Mouse (Mus musculus): ENCODE measurements around the gene Trmo.
A peak's percentile ranks its signal among the peaks of the same experiment; 100 is the strongest.

Gene Trmo

DNA sequence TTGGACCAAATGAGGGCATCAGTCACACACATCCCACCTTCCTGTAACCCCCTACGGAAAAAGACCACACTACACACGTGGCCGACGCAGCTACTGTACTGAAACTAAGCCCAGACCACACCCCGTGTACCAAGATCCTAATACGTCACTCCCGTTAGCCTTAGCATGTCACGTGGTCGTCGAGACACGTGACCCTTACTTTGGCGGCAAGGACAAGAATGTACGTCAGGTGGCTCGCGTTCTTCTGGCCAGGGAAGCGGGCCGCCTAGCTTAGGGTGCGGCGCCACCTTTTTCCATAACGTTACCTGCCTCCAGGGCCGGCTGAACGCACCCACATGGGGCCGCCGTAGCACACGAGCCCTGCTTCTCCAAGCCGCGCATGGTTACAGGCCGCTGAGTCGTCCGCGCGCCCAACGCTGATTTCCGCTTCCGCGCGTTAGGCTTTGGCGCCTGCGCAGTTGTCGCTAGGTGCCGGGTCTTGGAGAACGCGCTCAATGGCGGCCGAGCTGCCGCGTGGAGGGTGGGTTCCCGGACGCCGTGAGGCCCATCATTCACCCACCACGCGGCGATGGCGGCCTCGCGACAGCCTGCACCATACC lies at the start of gene Trmo:
Gene Trmo (minus strand): TSS at position 425 of the 599 bp plus-strand sequence.
- DNase-seq (ENCODE audit: low read depth, low spot score), result peak; percentile 99

DNA sequence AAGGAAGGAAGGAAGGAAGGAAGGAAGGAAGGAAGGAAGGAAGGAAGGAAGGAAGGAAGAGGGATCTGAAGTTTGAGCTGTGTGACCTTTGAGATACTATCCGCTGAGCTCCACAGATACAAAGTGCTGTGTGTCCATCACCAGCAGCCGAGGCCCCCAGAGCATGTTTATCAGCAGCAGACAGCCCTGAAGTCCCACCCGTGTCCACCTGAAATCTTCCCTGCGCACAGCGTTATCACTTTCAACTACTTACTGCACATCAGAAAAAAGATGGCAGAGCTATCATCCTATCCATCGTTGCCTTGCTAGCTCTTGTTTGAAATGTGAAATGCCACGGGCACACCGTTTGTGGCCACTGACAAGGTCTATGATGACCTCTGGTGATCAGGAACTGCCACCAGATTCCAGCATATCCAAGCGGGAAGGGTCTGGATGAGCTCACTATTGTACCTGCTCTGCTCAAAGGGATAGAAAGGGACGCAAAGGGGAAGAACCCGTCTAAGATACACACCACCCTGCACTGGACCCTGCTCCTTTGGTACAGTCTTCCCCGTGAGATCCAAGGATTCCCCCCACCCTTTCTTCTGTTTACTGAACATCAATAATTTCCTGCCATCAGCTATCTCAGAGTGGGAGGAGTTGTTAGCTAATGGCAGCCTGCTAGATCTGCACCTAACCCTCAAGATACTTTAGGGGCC lies 43.3 kb upstream of the Trmo start:
- no peak for DNase-seq (ENCODE audit: low read depth, low spot score)

DNA sequence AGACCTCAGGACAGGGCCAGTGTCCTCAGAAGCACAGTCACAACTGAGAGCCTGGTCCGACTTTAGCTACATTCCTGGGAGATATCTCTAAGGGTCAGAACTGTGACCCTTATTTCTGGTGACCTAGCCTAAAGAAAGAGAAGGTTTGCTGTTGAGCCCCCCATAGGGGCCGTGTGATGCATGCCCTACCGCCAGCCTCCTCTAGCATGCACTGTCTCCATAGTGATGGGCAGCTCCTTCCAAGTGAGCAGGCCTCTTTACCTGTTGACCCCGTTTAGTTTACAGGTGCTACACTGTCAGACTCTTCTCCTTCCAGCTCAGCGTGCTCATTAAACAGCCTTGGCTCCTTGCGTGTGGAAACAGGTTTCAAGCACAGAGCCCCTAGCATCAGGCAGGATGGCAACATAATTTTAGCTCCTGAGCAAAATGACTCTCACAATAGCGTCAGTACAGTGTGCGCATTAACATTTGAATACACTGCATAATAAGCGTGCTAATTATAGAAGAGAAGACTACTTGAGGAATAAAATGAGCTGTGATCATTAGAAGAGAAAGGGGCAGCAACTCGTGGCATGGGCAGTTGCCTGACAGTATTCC lies 39.8 kb upstream of the Trmo start:
- DNase-seq (ENCODE audit: low read depth, low spot score), result no peak

DNA sequence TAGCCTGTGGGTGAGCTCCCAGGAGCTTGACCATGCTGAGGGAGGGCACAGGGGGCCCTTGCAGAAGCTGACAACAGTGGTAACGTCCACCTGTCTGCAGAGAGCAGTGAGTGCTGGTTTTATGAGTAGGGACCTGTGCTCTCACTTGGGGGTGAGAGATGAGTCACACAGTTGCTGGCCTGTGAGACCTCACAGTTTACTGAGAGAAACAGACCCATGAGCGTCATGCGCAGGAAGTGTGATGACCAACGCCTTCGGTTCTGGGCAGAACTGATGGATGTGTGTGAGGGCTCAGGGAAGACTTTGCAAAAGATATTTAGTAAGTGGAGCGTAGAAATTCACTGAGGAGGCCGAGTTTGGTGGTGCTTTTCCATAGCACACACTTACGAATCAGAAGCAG lies 33.4 kb upstream of the Trmo start:
- DNase-seq (ENCODE audit: low read depth, low spot score), result no peak

DNA sequence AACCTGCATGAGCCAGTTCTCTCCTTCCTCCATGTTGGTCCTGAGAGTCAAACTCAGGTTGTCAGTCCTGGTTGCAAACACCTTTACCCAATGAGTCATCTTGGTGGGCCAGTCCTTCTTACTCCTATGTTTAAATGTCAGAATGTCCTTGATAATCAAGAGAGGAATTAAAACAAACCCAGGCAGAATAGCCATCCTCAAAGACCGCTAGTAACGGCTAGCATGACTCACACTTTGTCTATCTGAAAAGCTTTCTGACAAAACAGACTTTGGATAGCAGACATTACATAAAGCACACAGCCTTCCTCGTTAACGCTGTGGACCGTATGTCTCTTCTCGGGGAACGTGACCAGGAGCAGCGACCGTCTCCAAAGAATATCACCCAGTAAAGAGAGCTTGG lies 29.6 kb upstream of the Trmo start:
- no peak for DNase-seq (ENCODE audit: low read depth, low spot score)

DNA sequence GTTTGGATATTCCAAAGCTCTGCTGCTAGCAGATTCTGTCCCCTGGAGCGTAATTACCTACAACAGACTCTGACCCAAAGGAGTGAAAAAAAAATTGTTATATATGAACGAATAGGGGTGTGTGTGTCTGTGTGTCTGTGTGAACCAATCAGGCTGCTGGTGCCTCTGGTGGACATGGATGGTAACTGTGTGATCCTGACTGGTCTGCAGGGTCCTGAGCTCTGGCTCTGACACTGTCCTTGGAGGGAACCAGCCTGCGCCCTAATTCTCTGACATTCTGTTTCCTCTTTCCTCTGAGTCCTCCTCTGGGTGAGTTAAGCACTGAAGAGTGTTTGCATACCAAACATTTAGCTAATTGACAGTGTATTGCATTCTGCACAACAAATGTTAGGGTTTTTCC lies 28.3 kb upstream of the Trmo start:
- DNase-seq (ENCODE audit: low read depth, low spot score), result no peak

DNA sequence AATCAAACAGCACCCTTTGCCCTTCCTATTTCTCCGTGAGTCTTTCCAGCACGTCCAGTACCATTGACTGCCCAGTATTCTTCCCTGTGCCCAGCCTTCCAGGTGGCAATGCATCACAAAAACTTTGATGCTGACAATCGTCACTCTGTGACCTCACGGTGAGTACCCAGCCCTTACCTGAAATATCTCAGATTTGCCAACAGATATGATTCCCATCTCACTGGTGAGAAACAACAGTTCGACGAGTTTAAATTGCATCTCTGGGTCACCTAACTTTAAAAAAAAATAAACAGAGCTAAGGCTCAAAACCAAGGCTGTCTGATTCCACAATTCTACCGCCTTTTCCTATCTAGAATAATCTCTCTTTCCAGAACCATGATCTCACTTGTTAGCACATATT lies 24.2 kb upstream of the Trmo start, which contains the start of gene Hemgn:
Gene Hemgn (minus strand): TSS at position 101 of the 400 bp plus-strand sequence.
- DNase-seq (ENCODE audit: low read depth, low spot score), result no peak

DNA sequence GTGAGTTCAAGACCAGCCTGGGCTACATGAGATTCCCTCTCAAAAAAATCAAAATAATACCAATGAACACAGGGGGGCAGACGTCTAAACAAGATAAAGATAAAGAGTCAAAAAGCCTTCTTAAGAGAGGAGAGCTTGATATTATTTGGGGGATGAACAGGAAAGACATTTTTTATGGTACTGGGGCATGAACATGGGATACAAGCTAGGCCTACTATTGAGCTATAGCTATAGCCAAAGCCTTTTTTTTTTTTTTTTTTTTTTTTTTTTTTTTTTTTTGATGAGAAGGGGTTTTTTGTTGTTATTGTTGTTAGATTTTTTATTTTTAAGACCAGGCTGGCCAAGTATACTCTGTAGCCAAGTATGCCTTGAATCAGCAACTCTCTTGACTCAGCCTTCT lies 22.9 kb upstream of the Trmo start:
- DNase-seq (ENCODE audit: low read depth, low spot score), result no peak

DNA sequence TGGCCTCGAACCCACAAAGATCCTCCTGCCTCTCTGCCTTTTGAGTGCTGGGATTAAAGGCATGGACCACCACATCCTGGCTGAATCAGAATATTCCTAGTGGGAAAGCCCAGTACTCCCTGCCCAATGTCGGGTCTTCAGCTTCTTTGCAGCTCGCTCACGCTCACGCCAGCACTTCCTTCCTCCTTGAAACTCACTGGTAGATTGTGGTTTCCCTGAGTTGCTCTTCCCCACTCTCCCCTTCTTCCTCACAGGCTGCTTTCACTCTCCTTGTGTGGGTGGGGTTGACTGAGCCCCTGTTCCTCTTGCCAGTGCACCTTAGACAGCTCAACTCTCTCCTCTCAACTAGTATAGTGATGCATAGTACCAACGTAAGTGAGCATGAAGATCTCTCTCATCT lies 22.3 kb upstream of the Trmo start:
- no peak for DNase-seq (ENCODE audit: low read depth, low spot score)

DNA sequence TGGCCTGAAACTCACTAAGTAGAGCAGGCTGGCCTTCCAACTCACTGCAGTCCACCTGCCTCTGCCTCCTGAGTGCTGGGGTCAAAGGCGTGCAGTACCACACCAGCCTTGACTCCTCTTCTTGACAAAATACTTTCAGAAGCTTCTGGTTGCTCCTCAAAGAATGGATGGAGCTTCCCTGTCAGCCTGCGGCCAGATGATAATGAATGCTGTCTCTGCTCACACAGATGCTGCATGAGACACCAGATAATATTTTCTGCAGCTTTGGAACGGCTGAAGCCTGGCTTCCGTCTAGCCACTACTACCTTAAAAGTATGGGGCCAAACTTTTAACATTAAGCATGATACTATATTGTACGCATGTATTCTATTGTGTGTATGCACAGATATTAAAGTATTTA lies 21.4 kb upstream of the Trmo start:
- no peak for DNase-seq (ENCODE audit: low read depth, low spot score)

DNA sequence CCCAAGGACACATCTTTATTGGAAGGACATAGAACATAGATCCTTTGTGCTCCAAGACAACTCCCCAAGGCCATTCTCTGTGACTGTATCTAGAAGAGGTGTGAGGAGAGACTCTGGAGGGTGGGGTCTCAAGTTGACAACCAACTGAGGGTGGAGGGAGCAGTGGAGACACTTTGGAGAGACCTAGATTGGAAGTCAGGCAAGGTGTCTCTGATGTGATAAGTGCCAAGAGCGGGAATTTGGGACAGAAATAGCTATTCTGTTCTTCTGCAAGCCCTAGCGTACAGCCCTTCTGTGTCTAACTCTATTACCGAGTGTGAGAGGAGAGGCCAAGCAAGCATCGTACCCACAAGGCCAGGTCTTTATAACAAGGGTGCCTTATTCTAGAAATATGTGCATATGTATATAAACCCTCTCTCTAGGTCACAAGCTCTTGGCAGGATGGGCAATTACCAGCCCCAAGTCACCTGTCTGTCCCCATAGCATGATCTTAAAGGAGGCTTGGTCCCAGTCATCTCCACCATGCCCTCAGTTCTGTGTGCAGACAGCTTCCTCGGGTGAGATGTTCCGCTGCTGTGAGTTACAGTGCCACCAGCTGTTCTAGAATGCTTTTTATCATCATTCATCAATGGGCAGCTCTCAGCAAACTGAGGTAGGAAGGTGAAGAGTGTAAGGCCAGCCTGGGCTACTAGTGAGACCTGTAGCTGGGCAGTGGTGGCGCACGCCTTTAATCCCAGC lies 17.9 kb upstream of the Trmo start:
- no peak for DNase-seq (ENCODE audit: low read depth, low spot score)

DNA sequence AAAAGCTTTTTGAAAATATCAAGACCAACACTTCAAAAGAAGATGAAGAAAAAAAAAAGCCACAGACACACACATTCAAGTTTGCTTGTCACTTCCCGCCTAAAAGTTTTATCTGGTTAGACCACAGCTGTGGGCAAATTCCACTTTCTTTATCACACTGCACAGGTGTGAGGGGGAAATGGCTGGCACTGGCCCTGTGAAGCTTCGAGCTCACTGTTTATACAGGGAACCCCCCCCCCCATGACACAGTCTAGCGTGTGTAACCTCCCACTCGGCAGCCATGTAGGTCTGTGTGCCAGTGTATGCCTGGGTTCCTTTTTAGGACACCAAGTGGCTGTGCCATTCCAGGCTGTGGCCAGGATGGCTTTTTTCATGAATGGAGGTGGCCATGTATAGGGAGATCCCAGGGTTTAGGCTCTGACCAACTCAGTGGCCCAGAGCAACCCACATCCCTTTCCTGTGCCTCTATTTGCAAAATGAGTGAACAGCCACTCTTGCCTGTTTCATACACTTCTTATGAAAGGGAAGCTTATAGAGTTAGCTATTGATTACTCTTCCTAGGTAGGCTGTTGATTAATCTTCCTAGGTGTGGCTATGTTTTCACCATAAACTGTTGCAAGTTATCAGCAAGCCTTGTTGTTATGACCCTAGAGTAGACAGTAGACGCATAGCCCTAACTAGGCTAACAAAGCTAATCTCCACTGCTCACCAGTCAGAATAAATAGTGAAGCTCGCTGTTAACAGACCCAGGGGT lies 15.0 kb upstream of the Trmo start:
- DNase-seq (ENCODE audit: low read depth, low spot score), result no peak

DNA sequence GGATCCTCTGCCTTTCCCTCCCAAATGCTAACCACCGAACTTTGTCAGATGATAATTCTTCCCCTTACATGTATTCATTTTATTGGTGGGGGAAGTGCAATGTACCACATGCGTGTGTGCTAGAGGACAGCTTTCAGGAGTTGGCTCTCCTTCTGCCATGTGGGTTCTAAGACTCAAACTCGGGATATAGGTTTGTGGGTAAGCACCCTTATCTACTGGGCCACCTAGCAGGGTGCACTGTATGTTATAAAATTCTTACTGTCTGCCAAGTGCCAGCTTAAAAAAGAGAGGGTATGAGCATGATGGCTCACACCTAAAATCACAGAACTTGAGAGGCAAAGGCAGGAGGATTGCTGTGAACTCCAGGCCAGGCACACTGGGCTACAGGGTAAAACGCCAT lies 9.6 kb upstream of the Trmo start:
- no peak for DNase-seq (ENCODE audit: low read depth, low spot score)

DNA sequence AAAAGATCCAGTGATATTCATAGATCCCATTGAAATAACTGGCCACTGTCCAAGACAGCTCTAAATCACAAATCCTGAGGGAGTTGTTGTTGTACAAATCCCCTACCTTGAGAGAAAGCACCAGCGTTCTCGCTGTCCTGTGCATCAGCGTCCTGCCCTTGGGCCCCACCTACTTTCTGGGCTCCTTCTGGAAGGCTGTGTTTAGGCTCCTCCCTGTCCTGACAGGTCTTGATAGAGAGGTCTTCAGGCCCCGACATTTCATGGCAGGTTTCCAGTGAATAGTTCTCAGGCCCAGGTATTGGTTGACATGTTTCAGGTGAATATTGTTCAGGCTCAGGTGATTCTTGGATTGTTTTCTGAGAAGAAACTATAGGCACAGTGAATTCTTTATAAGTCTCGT lies 6.5 kb upstream of the Trmo start:
- no peak for DNase-seq (ENCODE audit: low read depth, low spot score)

DNA sequence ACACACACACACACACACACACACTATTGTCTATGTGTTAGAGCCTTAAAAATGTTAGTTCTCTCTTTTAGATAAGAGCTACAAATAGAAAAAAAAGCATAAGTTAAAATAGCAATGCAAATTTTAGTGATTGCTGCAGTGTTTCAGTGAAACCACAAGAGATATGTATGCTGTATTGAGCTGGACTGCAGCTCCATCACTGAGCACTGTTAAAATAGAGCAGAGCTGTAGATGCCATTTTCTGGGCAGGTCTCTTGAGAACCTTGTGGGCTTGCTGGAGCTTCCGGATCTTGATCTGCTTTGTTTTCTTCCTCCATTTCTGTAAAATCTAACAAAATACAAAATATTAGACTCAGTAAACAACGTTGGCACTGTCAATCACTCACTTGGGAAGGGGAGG lies 5.2 kb upstream of the Trmo start:
- no peak for DNase-seq (ENCODE audit: low read depth, low spot score)

DNA sequence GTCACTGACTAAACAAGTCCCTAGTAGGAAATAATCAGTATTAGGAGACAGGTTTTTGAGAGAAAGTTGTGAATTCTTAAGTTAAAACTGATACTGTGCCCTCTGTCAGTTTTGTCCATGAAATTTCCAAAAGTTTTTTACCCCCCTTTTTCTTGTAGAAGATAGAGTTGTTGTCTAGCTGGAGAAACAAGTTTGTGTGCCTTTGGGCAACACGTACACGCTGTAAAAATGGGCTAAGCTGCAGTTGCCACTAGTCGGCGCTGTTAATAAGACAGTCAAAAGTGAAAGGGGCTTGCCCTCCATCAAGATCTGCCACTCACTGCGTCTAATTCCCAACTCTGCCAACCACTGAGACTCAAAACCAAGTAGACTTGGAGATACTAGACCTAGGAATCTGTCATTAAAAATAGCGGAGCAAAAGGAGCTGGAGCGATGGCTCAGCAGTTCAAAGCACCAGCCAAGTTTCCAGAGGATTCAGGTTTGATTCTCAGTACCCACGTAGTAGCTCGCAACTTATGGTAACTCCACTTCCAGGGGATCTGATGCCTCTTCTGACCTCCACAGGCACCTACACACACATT lies 1.2 kb upstream of the Trmo start:
- peak; percentile 89 for DNase-seq (ENCODE audit: low read depth, low spot score)

DNA sequence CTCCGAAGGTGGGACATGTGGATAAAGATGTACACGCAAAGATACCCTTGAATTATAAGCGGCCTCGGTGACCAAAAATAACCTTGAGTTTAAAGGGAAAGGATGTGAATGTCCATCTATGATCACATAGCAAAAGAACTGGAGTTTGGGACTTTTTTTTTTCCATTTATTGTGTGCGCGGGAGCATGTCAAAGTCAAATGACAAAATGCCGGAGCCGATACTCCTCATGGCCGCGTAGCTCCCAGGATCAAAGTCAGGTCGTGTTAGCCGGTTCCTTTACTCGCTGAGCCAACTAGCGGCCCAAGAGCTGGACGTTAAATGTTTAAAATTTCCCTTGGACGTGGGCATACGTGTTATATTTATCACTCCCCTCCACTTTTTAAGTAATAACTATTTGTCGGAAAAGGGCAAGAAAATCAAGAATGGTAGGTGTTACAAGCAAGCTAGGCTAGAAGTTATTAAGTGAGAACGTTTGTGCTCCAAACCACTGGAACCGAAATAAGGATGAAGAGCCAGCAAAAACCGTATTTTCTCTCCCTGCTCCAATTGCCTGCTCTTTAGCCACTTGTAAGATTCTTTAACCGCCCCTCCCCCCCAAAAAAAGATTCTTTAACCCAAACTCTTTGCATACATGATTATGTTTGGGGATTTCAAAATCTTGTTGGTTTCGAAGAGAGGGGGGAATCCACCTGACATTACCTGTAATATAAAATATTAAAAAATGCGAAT lies 540 bp upstream of the Trmo start:
- DNase-seq (ENCODE audit: low read depth, low spot score), result peak; percentile 59

DNA sequence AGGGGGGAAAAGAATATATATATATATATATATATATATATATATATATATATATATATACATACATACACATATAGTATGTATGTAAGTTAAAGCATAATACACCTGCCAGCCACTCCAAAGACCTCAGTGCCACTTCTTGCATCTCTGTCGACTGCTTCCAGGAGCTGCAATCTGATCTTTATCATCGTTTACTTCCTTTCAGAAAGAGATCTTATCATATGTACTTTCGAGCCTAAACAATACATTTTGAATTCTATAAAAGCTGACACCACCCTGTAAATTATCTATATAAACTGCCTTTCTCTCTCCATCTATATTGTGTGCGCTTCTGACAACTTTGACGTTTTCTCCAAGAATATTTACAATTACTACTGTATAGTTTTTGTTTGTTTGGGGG lies 681 bp downstream of the Trmo start:
- no peak for DNase-seq (ENCODE audit: low read depth, low spot score)

DNA sequence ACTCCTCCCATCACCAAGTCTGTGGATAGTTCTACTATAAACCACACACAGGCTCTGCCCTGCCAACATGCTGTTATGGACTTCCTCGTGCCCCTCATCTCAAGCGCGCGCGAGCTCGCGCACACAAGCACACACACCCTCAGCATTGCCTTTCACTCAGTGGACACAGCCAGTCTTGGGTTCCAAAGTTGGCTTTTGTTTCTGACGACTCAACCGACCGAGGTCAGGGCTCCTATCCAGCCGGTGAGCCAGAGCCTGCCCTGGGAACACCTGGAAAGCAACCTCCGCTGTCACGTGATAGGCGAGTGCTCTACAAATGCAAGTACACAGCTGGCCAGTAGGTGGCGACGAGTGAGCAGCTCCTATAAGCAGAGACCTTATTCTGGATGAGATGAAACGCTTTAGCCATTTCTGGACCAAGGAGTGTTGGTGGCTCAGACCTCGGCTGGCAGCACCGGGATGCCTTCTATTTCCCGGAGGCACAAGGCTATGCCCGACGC lies 14.3 kb downstream of the Trmo start:
- peak; percentile 86 for DNase-seq (ENCODE audit: low read depth, low spot score)

DNA sequence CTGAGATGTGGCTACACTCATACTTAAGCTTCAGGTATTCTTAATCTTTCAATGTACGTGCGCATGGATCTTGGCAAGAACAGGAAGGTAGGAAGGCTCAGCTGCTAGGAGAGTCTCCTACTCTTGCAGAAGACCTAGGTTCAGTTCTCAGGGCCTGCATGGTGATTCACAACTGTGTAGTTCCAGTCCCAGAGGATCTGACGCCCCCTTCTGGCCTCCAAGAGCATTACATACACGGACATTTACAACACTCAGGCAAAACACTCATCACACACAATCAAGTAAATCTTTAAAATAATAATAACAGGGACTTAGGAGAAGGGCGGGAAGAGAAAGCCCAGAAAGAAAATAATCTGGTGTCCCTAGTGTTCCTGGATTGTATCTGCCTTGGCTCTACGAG lies 14.8 kb downstream of the Trmo start:
- peak; percentile 16 for DNase-seq (ENCODE audit: low read depth, low spot score)

DNA sequence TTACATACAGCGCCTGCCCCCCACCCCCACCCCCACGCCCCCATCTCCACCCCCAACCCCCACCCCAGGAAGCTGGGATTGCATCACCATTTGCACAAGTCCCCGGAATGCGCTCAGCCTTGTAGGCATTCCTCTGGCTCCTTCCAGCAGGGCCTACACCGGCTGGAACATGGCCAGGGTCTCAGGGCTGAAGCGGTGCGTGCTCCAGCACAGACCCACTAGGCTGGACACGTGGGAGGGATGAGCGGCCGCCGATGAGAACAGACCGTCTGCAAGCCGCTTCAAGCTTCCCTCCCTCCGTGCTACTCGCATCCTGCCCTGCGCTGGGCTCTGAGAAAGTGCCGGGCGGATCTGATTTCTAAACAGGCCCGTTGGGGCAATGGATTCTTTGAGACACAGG lies 18.2 kb downstream of the Trmo start:
- no peak for DNase-seq (ENCODE audit: low read depth, low spot score)
